Mouse (Mus musculus): ENCODE results near the gene Ttc37. TPM values are rescaled to one million over a fixed set of nuclear protein-coding genes. Genes with fewer than 3 reads are reported as not detected.

Ttc37 gene
- polyA plus RNA-seq, 1 experiment from 2014 or later: 23.5 TPM

- no peaks in the 10 kb centered on the region for H3K36me3 ChIP-seq (replicated peaks; ENCODE audit: control insufficient read depth, insufficient read depth, low read depth, low read length)
- ATAC-seq (replicated peaks; ENCODE audit: insufficient number of reproducible peaks, low FRiP score, low TSS enrichment, low read depth) (no peak), DNase-seq (ENCODE audit: low spot score) (no peak)
- H3K9me3 ChIP-seq (replicated peaks; ENCODE audit: control insufficient read depth, low read length): no peaks in the 10 kb centered on the region
- no peak overlapping the region for H3K9ac ChIP-seq (replicated peaks; ENCODE audit: low read length)
- no peaks in the 10 kb centered on the region for H3K27me3 ChIP-seq (ENCODE audit: control insufficient read depth, insufficient read depth, low read length)
- no peak overlapping the region for H3K27ac ChIP-seq (replicated peaks; ENCODE audit: low read depth, low read length)
- H3K4me1 ChIP-seq (ENCODE audit: control insufficient read depth, insufficient read depth, low read length): no peaks in the 10 kb centered on the region
- H3K4me3 ChIP-seq (ENCODE audit: low read depth, low read length): no peak overlapping the region
- 86% methylated on average over 4 of the region's 4 CpGs for WGBS
- no peak overlapping the region for H3K4me2 ChIP-seq (ENCODE audit: low read depth, low read length)
Measured at GRCm38 (mm10) chr13:76132415-76132814, 33.9 kb downstream of the Ttc37 start.

- no peaks in the 10 kb centered on the region for H3K36me3 ChIP-seq (replicated peaks; ENCODE audit: control insufficient read depth, insufficient read depth, low read depth, low read length)
- WGBS: 89% methylated on average over 3 of the region's 3 CpGs
Measured at GRCm38 (mm10) chr13:76138862-76139261, 40.3 kb downstream of the Ttc37 start.

GRCm38 (mm10) chr13:76141117-76141808, 42.7 kb downstream of the Ttc37 start:
- no peak overlapping the region for H3K4me3 ChIP-seq (ENCODE audit: low read depth, low read length)
- ATAC-seq (replicated peaks; ENCODE audit: insufficient number of reproducible peaks, low FRiP score, low TSS enrichment, low read depth) (no peak), DNase-seq (ENCODE audit: low spot score) (no peak)
- H3K27ac ChIP-seq (replicated peaks; ENCODE audit: low read depth, low read length): no peak overlapping the region
- no peaks in the 10 kb centered on the region for H3K27me3 ChIP-seq (ENCODE audit: control insufficient read depth, insufficient read depth, low read length)
- no peaks in the 10 kb centered on the region for H3K4me1 ChIP-seq (ENCODE audit: control insufficient read depth, insufficient read depth, low read length)
- H3K9me3 ChIP-seq (replicated peaks; ENCODE audit: control insufficient read depth, low read length): no peaks in the 10 kb centered on the region
- H3K4me2 ChIP-seq (ENCODE audit: low read depth, low read length): no peak overlapping the region
- no peaks in the 10 kb centered on the region for H3K36me3 ChIP-seq (replicated peaks; ENCODE audit: control insufficient read depth, insufficient read depth, low read depth, low read length)
- 87% methylated on average over 12 of the region's 12 CpGs for WGBS
- no peak overlapping the region for H3K9ac ChIP-seq (replicated peaks; ENCODE audit: low read length)

More at GRCm38 (mm10) chr13:76138862-76139261, 40.3 kb downstream of the Ttc37 start:
- ATAC-seq (replicated peaks; ENCODE audit: insufficient number of reproducible peaks, low FRiP score, low TSS enrichment, low read depth) (no peak), DNase-seq (ENCODE audit: low spot score) (no peak)
- H3K4me3 ChIP-seq (ENCODE audit: low read depth, low read length): no peak overlapping the region
- no peak overlapping the region for H3K27ac ChIP-seq (replicated peaks; ENCODE audit: low read depth, low read length)
- H3K4me1 ChIP-seq (ENCODE audit: control insufficient read depth, insufficient read depth, low read length): no peaks in the 10 kb centered on the region
- no peak overlapping the region for H3K9ac ChIP-seq (replicated peaks; ENCODE audit: low read length)
- H3K9me3 ChIP-seq (replicated peaks; ENCODE audit: control insufficient read depth, low read length): no peaks in the 10 kb centered on the region
- H3K27me3 ChIP-seq (ENCODE audit: control insufficient read depth, insufficient read depth, low read length): no peaks in the 10 kb centered on the region
- H3K4me2 ChIP-seq (ENCODE audit: low read depth, low read length): no peak overlapping the region

- H3K36me3 ChIP-seq (replicated peaks; ENCODE audit: control insufficient read depth, insufficient read depth, low read depth, low read length): no peaks in the 10 kb centered on the region
Measured at GRCm38 (mm10) chr13:76150483-76150882, 51.9 kb downstream of the Ttc37 start.

GRCm38 (mm10) chr13:76157099-76157498, 58.6 kb downstream of the Ttc37 start:
- DNase-seq (ENCODE audit: low spot score): no peak
- H3K36me3 ChIP-seq (replicated peaks; ENCODE audit: control insufficient read depth, insufficient read depth, low read depth, low read length): no peaks in the 10 kb centered on the region; the same call in 1 of the 2 replicates
- WGBS: 94% methylated on average over 3 of the region's 3 CpGs

More at GRCm38 (mm10) chr13:76150483-76150882, 51.9 kb downstream of the Ttc37 start:
- Histone ChIP-seq H3K27ac (replicated peaks; ENCODE audit: low read depth, low read length) (no peak overlapping the region), H3K4me1 (ENCODE audit: control insufficient read depth, insufficient read depth, low read length) (no peaks in the 10 kb centered on the region), H3K4me2 (ENCODE audit: low read depth, low read length) (no peak overlapping the region), H3K9me3 (replicated peaks; ENCODE audit: control insufficient read depth, low read length) (no peaks in the 10 kb centered on the region), H3K9ac (replicated peaks; ENCODE audit: low read length) (no peak overlapping the region), H3K4me3 (ENCODE audit: low read depth, low read length) (no peak overlapping the region), H3K27me3 (ENCODE audit: control insufficient read depth, insufficient read depth, low read length) (no peaks in the 10 kb centered on the region)
- no peak for DNase-seq (ENCODE audit: low spot score)
- WGBS: 88% methylated on average over 5 of the region's 5 CpGs
- no peak for ATAC-seq (replicated peaks; ENCODE audit: insufficient number of reproducible peaks, low FRiP score, low TSS enrichment, low read depth)

GRCm38 (mm10) chr13:76157508-76157907, 59.0 kb downstream of the Ttc37 start:
- Histone ChIP-seq H3K27me3 (ENCODE audit: control insufficient read depth, insufficient read depth, low read length) (no peaks in the 10 kb centered on the region), H3K9ac (replicated peaks; ENCODE audit: low read length) (no peak overlapping the region), H3K4me3 (ENCODE audit: low read depth, low read length) (no peak overlapping the region), H3K4me1 (ENCODE audit: control insufficient read depth, insufficient read depth, low read length) (no peaks in the 10 kb centered on the region), H3K4me2 (ENCODE audit: low read depth, low read length) (no peak overlapping the region), H3K27ac (replicated peaks; ENCODE audit: low read depth, low read length) (no peak overlapping the region), H3K36me3 (replicated peaks; ENCODE audit: control insufficient read depth, insufficient read depth, low read depth, low read length) (no peaks in the 10 kb centered on the region; the same call in 1 of the 2 replicates), H3K9me3 (replicated peaks; ENCODE audit: control insufficient read depth, low read length) (no peaks in the 10 kb centered on the region)
- DNase-seq (ENCODE audit: low spot score): no peak
- 85% methylated on average over 1 of the region's 1 CpGs for WGBS
- no peak for ATAC-seq (replicated peaks; ENCODE audit: insufficient number of reproducible peaks, low FRiP score, low TSS enrichment, low read depth)

More at GRCm38 (mm10) chr13:76157099-76157498, 58.6 kb downstream of the Ttc37 start:
- no peak overlapping the region for H3K9ac ChIP-seq (replicated peaks; ENCODE audit: low read length)
- H3K4me1 ChIP-seq (ENCODE audit: control insufficient read depth, insufficient read depth, low read length): no peaks in the 10 kb centered on the region
- H3K4me3 ChIP-seq (ENCODE audit: low read depth, low read length): no peak overlapping the region
- no peak overlapping the region for H3K4me2 ChIP-seq (ENCODE audit: low read depth, low read length)
- H3K27ac ChIP-seq (replicated peaks; ENCODE audit: low read depth, low read length): no peak overlapping the region
- ATAC-seq (replicated peaks; ENCODE audit: insufficient number of reproducible peaks, low FRiP score, low TSS enrichment, low read depth): no peak
- H3K9me3 ChIP-seq (replicated peaks; ENCODE audit: control insufficient read depth, low read length): no peaks in the 10 kb centered on the region
- H3K27me3 ChIP-seq (ENCODE audit: control insufficient read depth, insufficient read depth, low read length): no peaks in the 10 kb centered on the region

GRCm38 (mm10) chr13:76160587-76160986, 62.1 kb downstream of the Ttc37 start:
- H3K9me3 ChIP-seq (replicated peaks; ENCODE audit: control insufficient read depth, low read length): no peaks in the 10 kb centered on the region
- H3K36me3 ChIP-seq (replicated peaks; ENCODE audit: control insufficient read depth, insufficient read depth, low read depth, low read length): peaks cover 3% of the 10 kb centered on the region; the same call in 1 of the 2 replicates
- no peak overlapping the region for H3K4me3 ChIP-seq (ENCODE audit: low read depth, low read length)
- H3K9ac ChIP-seq (replicated peaks; ENCODE audit: low read length): no peak overlapping the region
- no peak overlapping the region for H3K27ac ChIP-seq (replicated peaks; ENCODE audit: low read depth, low read length)
- peak; percentile 19 for DNase-seq (ENCODE audit: low spot score)
- H3K4me1 ChIP-seq (ENCODE audit: control insufficient read depth, insufficient read depth, low read length): no peaks in the 10 kb centered on the region
- no peak for ATAC-seq (replicated peaks; ENCODE audit: insufficient number of reproducible peaks, low FRiP score, low TSS enrichment, low read depth)
- no peak overlapping the region for H3K4me2 ChIP-seq (ENCODE audit: low read depth, low read length)
- 88% methylated on average over 2 of the region's 2 CpGs for WGBS
- no peaks in the 10 kb centered on the region for H3K27me3 ChIP-seq (ENCODE audit: control insufficient read depth, insufficient read depth, low read length)

GRCm38 (mm10) chr13:76174297-76174696, 75.8 kb downstream of the Ttc37 start:
- ATAC-seq (replicated peaks; ENCODE audit: insufficient number of reproducible peaks, low FRiP score, low TSS enrichment, low read depth): no peak
- Histone ChIP-seq H3K9ac (replicated peaks; ENCODE audit: low read length) (no peak overlapping the region), H3K27me3 (ENCODE audit: control insufficient read depth, insufficient read depth, low read length) (no peaks in the 10 kb centered on the region), H3K36me3 (replicated peaks; ENCODE audit: control insufficient read depth, insufficient read depth, low read depth, low read length) (peaks cover 8% of the 10 kb centered on the region), H3K9me3 (replicated peaks; ENCODE audit: control insufficient read depth, low read length) (no peaks in the 10 kb centered on the region), H3K4me3 (ENCODE audit: low read depth, low read length) (no peak overlapping the region), H3K27ac (replicated peaks; ENCODE audit: low read depth, low read length) (no peak overlapping the region), H3K4me1 (ENCODE audit: control insufficient read depth, insufficient read depth, low read length) (no peaks in the 10 kb centered on the region), H3K4me2 (ENCODE audit: low read depth, low read length) (no peak overlapping the region)
- DNase-seq (ENCODE audit: low spot score): no peak
